Mouse (Mus musculus) urinary bladder, postnatal 10 days (tissue): ENCODE measurements around the gene Fetub.
"Not testable (repeated sequence)": the region's sequence is repeated elsewhere in the genome, so short reads cannot be mapped to it uniquely, and the experiment has no call there.

Source experiments
- DNase-seq: peaks from one replicate; pipeline ENCODE4 v3.0.0; 2022; ENCODE audit warnings: low spot score

Fetub gene

GRCm38 (mm10) chr16:22909290-22909689 lies 8.8 kb upstream of the Fetub start:
- no peak for DNase-seq

GRCm38 (mm10) chr16:22911986-22912385 lies 6.1 kb upstream of the Fetub start:
- no peak for DNase-seq

- DNase-seq, result no peak
These were observed 5.2 kb upstream of the Fetub start for GRCm38 (mm10) chr16:22912886-22913285.

- no peak for DNase-seq
These were observed 3.9 kb upstream of the Fetub start for GRCm38 (mm10) chr16:22914276-22914675.

GRCm38 (mm10) chr16:22918664-22919312 lies 654 bp downstream of the Fetub start:
- no peak for DNase-seq

GRCm38 (mm10) chr16:22919971-22920854 lies 2.1 kb downstream of the Fetub start:
- DNase-seq, result no peak

GRCm38 (mm10) chr16:22921761-22922160 lies 3.6 kb downstream of the Fetub start:
- no peak for DNase-seq

GRCm38 (mm10) chr16:22922433-22922832 lies 4.3 kb downstream of the Fetub start:
- no peak for DNase-seq

GRCm38 (mm10) chr16:22929575-22929974 lies 11.4 kb downstream of the Fetub start:
- DNase-seq, result no peak

GRCm38 (mm10) chr16:22931431-22932200 lies 13.5 kb downstream of the Fetub start:
- DNase-seq, result no peak

GRCm38 (mm10) chr16:22937631-22938030 lies 19.5 kb downstream of the Fetub start:
- no peak for DNase-seq

GRCm38 (mm10) chr16:22938541-22938940 lies 20.4 kb downstream of the Fetub start:
- DNase-seq, result no peak

GRCm38 (mm10) chr16:22939120-22939695 lies 21.1 kb downstream of the Fetub start:
- no peak for DNase-seq

GRCm38 (mm10) chr16:22941825-22942476 lies 23.8 kb downstream of the Fetub start:
- not testable (repeated sequence) for DNase-seq

GRCm38 (mm10) chr16:22947371-22947770 lies 29.2 kb downstream of the Fetub start:
- no peak for DNase-seq

- no peak for DNase-seq
These were observed 32.8 kb downstream of the Fetub start, which contains the start of gene Hrg for GRCm38 (mm10) chr16:22950840-22951395. Gene Hrg, plus strand, starts transcription at chr16:22951072.

GRCm38 (mm10) chr16:22953069-22953468 lies 34.9 kb downstream of the Fetub start:
- DNase-seq, result no peak

- no peak for DNase-seq
These were observed 37.4 kb downstream of the Fetub start for GRCm38 (mm10) chr16:22955397-22956084.

- DNase-seq, result no peak
These were observed 37.9 kb downstream of the Fetub start for GRCm38 (mm10) chr16:22956085-22956439.

GRCm38 (mm10) chr16:22961073-22961472 lies 42.9 kb downstream of the Fetub start:
- no peak for DNase-seq

- no peak for DNase-seq
These were observed 44.1 kb downstream of the Fetub start for GRCm38 (mm10) chr16:22962256-22962655.
